Mouse (Mus musculus) ES-Bruce4 (cell line): ENCODE results near the gene Cdcp2. TPM values are rescaled to one million over a fixed set of nuclear protein-coding genes. Genes with fewer than 3 reads are reported as not detected.
"Not testable (repeated sequence)": the region's sequence is repeated elsewhere in the genome, so short reads cannot be mapped to it uniquely, and the experiment has no call there.

Experiments used
- H3K27ac ChIP-seq: 2 replicates; pipeline ENCODE4 v1.5.1; 2012; ENCODE audit warnings: low read length, inconsistent platforms; ENCODE audit not compliant: insufficient read depth
- H3K27me3 ChIP-seq: 2 replicates; pipeline ENCODE4 v1.6.1; 2012; ENCODE audit warnings: mild to moderate bottlenecking, low read length, inconsistent platforms; ENCODE audit not compliant: control insufficient read depth, poor library complexity, insufficient read depth, severe bottlenecking
- H3K36me3 ChIP-seq: 2 replicates; pipeline ENCODE4 v1.6.1; 2012; ENCODE audit warnings: inconsistent platforms, mild to moderate bottlenecking, low read length, moderate library complexity; ENCODE audit not compliant: control insufficient read depth, poor library complexity, insufficient read depth, severe bottlenecking
- H3K4me1 ChIP-seq: one replicate; pipeline ENCODE4 v1.8.1; 2011; ENCODE audit warnings: low read length; ENCODE audit not compliant: control insufficient read depth, insufficient read depth
- H3K4me3 ChIP-seq: 2 replicates; pipeline ENCODE4 v1.5.1; 2011; ENCODE audit warnings: low read depth, mild to moderate bottlenecking, low read length
- H3K9ac ChIP-seq: 2 replicates; pipeline ENCODE4 v1.6.1; 2012; ENCODE audit warnings: low read depth, mild to moderate bottlenecking, inconsistent platforms; ENCODE audit not compliant: poor library complexity, severe bottlenecking
- H3K9me3 ChIP-seq: replicated peaks from 2 replicates; pipeline ENCODE4 v1.6.1; 2012; ENCODE audit warnings: mild to moderate bottlenecking, low read length, inconsistent platforms; ENCODE audit not compliant: control insufficient read depth, poor library complexity, insufficient read depth, severe bottlenecking
- CTCF ChIP-seq: IDR thresholded peaks from one replicate; pipeline ENCODE4 v1.8.1; 2011; ENCODE audit warnings: low read depth, low read length
- EP300 ChIP-seq: IDR thresholded peaks from 2 replicates; pipeline ENCODE4 v1.6.1; 2011; ENCODE audit warnings: low read depth, low read length; ENCODE audit not compliant: insufficient read depth
- POLR2A ChIP-seq: IDR thresholded peaks from one replicate; pipeline ENCODE4 v1.8.1; 2011; ENCODE audit warnings: low read length; ENCODE audit not compliant: insufficient read depth
- polyA plus RNA-seq: library from polyadenylated mRNA; stranded (reverse); fragments of >200 nt; gene quantifications from 2 replicates; pipeline ENCODE4 v1.2.4, GENCODE M21; 2011; ENCODE audit warnings: low read depth; ENCODE audit not compliant: missing spikeins, insufficient read depth, insufficient read length

Gene Cdcp2
- polyA plus RNA-seq, 1 experiment = not detected

- H3K9me3 ChIP-seq = no peaks in the 10 kb centered on the region
- TF ChIP-seq POLR2A (no peak), EP300 (no peak)
- no peaks in the 10 kb centered on the region for H3K27me3 ChIP-seq
- no peaks in the 10 kb centered on the region for H3K36me3 ChIP-seq
- no peak overlapping the region for H3K27ac ChIP-seq
- H3K4me1 ChIP-seq = no peaks in the 10 kb centered on the region
- H3K9ac ChIP-seq = no peak overlapping the region
- H3K4me3 ChIP-seq = peak overlapping the region; percentile 2
Observed at GRCm38 (mm10) chr4:107097871-107098270, 1.2 kb downstream of the Cdcp2 start.

GRCm38 (mm10) chr4:107098375-107098774 is 1.7 kb downstream of the Cdcp2 start:
- no peak overlapping the region for H3K9ac ChIP-seq
- no peak for TF ChIP-seq CTCF
- no peak for TF ChIP-seq POLR2A
- no peak for TF ChIP-seq EP300
- H3K36me3 ChIP-seq = no peaks in the 10 kb centered on the region
- no peaks in the 10 kb centered on the region for H3K4me1 ChIP-seq
- no peaks in the 10 kb centered on the region for H3K27me3 ChIP-seq
- no peak overlapping the region for H3K27ac ChIP-seq
- no peak overlapping the region for H3K4me3 ChIP-seq
- H3K9me3 ChIP-seq = no peaks in the 10 kb centered on the region

GRCm38 (mm10) chr4:107098791-107099525 is 2.3 kb downstream of the Cdcp2 start:
- no peak overlapping the region for H3K27ac ChIP-seq
- no peaks in the 10 kb centered on the region for H3K36me3 ChIP-seq
- no peaks in the 10 kb centered on the region for H3K27me3 ChIP-seq
- no peaks in the 10 kb centered on the region for H3K4me1 ChIP-seq
- TF ChIP-seq CTCF (no peak), EP300 (no peak), POLR2A (no peak)
- H3K9ac ChIP-seq = no peak overlapping the region
- no peak overlapping the region for H3K4me3 ChIP-seq
- H3K9me3 ChIP-seq = no peaks in the 10 kb centered on the region

GRCm38 (mm10) chr4:107102220-107102619 is 5.5 kb downstream of the Cdcp2 start:
- Histone ChIP-seq H3K27me3 (no peaks in the 10 kb centered on the region), H3K4me1 (no peaks in the 10 kb centered on the region), H3K9me3 (no peaks in the 10 kb centered on the region), H3K27ac (no peak overlapping the region), H3K4me3 (no peak overlapping the region), H3K36me3 (no peaks in the 10 kb centered on the region), H3K9ac (no peak overlapping the region)
- TF ChIP-seq CTCF = no peak
- no peak for TF ChIP-seq EP300
- TF ChIP-seq POLR2A = no peak

- Histone ChIP-seq H3K9me3 (no peaks in the 10 kb centered on the region), H3K27ac (no peak overlapping the region), H3K4me3 (no peak overlapping the region), H3K36me3 (no peaks in the 10 kb centered on the region), H3K9ac (no peak overlapping the region), H3K4me1 (no peaks in the 10 kb centered on the region), H3K27me3 (no peaks in the 10 kb centered on the region)
- TF ChIP-seq POLR2A (no peak), CTCF (no peak), EP300 (no peak)
Observed at GRCm38 (mm10) chr4:107106777-107107176, 10.1 kb downstream of the Cdcp2 start.

- Histone ChIP-seq H3K9me3 (no peaks in the 10 kb centered on the region), H3K4me1 (no peaks in the 10 kb centered on the region), H3K9ac (no peak overlapping the region), H3K36me3 (no peaks in the 10 kb centered on the region), H3K4me3 (peak overlapping the region; percentile 12; the same call in 1 of the 2 replicates), H3K27me3 (no peaks in the 10 kb centered on the region), H3K27ac (no peak overlapping the region)
- TF ChIP-seq POLR2A (no peak), EP300 (no peak)
Observed at GRCm38 (mm10) chr4:107108291-107108731, 11.6 kb downstream of the Cdcp2 start.

- H3K27ac ChIP-seq, H3K4me1 ChIP-seq, H3K9ac ChIP-seq, H3K27me3 ChIP-seq, H3K9me3 ChIP-seq, H3K36me3 ChIP-seq, H3K4me3 ChIP-seq: not testable (repeated sequence)
Observed at GRCm38 (mm10) chr4:107109181-107109580, 12.5 kb downstream of the Cdcp2 start.
